Mouse (Mus musculus) E14TG2a.4 (cell line): ENCODE results near the gene Tepp.

Experiments
- H3K27me3 ChIP-seq: 2 replicates; pipeline ENCODE4 v1.6.1; 2014; ENCODE audit warnings: low read length, control low read depth; ENCODE audit not compliant: insufficient read depth
- H3K36me3 ChIP-seq: 2 replicates; pipeline ENCODE4 v1.6.1; 2014; ENCODE audit warnings: low read length, control low read depth; ENCODE audit not compliant: insufficient read depth
- H3K4me1 ChIP-seq: replicated peaks from 2 replicates; pipeline ENCODE4 v1.6.1; 2014; ENCODE audit warnings: low read depth, low read length, control low read depth
- H3K4me3 ChIP-seq: replicated peaks from 2 replicates; pipeline ENCODE4 v1.5.1; 2014; ENCODE audit warnings: mild to moderate bottlenecking, low read length
- H3K9me3 ChIP-seq: 2 replicates; pipeline ENCODE4 v1.6.1; 2014; ENCODE audit warnings: low read length, control low read depth
- CTCF ChIP-seq: conservative IDR thresholded peaks from 2 replicates; pipeline ENCODE4 v1.5.1; 2014; ENCODE audit warnings: low read length
- NANOG ChIP-seq: IDR thresholded peaks from 2 replicates; pipeline ENCODE4 v1.6.1; 2014; ENCODE audit warnings: borderline replicate concordance, low read length, mixed read lengths
- POU5F1 ChIP-seq: IDR thresholded peaks from 2 replicates; pipeline ENCODE4 v1.6.1; 2014; ENCODE audit warnings: low read length, borderline replicate concordance

The Tepp gene

GRCm38 (mm10) chr8:95335706-95336105 is 25.3 kb downstream of the Tepp start:
- H3K4me3 ChIP-seq = no peak overlapping the region
- H3K36me3 ChIP-seq = peaks cover 46% of the 10 kb centered on the region
- H3K9me3 ChIP-seq = no peaks in the 10 kb centered on the region
- H3K27me3 ChIP-seq = peaks cover 1% of the 10 kb centered on the region
- peaks cover 19% of the 10 kb centered on the region for H3K4me1 ChIP-seq
- TF ChIP-seq CTCF (no peak), NANOG (no peak), POU5F1 (no peak)

- Histone ChIP-seq H3K9me3 (no peaks in the 10 kb centered on the region), H3K4me1 (peaks cover 13% of the 10 kb centered on the region), H3K4me3 (no peak overlapping the region), H3K36me3 (peaks cover 52% of the 10 kb centered on the region), H3K27me3 (no peaks in the 10 kb centered on the region)
- TF ChIP-seq NANOG (no peak), POU5F1 (no peak), CTCF (no peak)
Observed at GRCm38 (mm10) chr8:95336363-95336762, 26.0 kb downstream of the Tepp start.

GRCm38 (mm10) chr8:95341721-95342120 is 31.4 kb downstream of the Tepp start:
- H3K27me3 ChIP-seq = no peaks in the 10 kb centered on the region
- H3K4me1 ChIP-seq = peaks cover 3% of the 10 kb centered on the region; the same call in 1 of the 2 replicates
- peaks cover 71% of the 10 kb centered on the region for H3K36me3 ChIP-seq
- no peaks in the 10 kb centered on the region for H3K9me3 ChIP-seq
- TF ChIP-seq NANOG (no peak), POU5F1 (no peak), CTCF (no peak)
- no peak overlapping the region for H3K4me3 ChIP-seq

- Histone ChIP-seq H3K4me1 (peaks cover 15% of the 10 kb centered on the region), H3K9me3 (no peaks in the 10 kb centered on the region), H3K27me3 (peaks cover 8% of the 10 kb centered on the region), H3K4me3 (no peak overlapping the region), H3K36me3 (peaks cover 52% of the 10 kb centered on the region)
- TF ChIP-seq CTCF = peak; percentile 41
- no peak for TF ChIP-seq NANOG
- no peak for TF ChIP-seq POU5F1
Observed at GRCm38 (mm10) chr8:95344668-95345067, 34.3 kb downstream of the Tepp start.

GRCm38 (mm10) chr8:95346643-95347545 is 36.5 kb downstream of the Tepp start:
- Histone ChIP-seq H3K4me1 (peaks cover 25% of the 10 kb centered on the region), H3K36me3 (peaks cover 32% of the 10 kb centered on the region), H3K4me3 (no peak overlapping the region), H3K27me3 (peaks cover 26% of the 10 kb centered on the region), H3K9me3 (no peaks in the 10 kb centered on the region)
- no peak for TF ChIP-seq NANOG
- peak; percentile 61 for TF ChIP-seq CTCF

GRCm38 (mm10) chr8:95348356-95348755 is 38.0 kb downstream of the Tepp start:
- Histone ChIP-seq H3K9me3 (no peaks in the 10 kb centered on the region), H3K4me3 (no peak overlapping the region), H3K27me3 (peaks cover 41% of the 10 kb centered on the region), H3K4me1 (peaks cover 33% of the 10 kb centered on the region), H3K36me3 (peaks cover 27% of the 10 kb centered on the region)
- TF ChIP-seq POU5F1 = no peak

- H3K27me3 ChIP-seq = peaks cover 47% of the 10 kb centered on the region
- H3K9me3 ChIP-seq = no peaks in the 10 kb centered on the region
- H3K36me3 ChIP-seq = peaks cover 21% of the 10 kb centered on the region
- TF ChIP-seq NANOG (no peak), CTCF (no peak), POU5F1 (no peak)
- peaks cover 39% of the 10 kb centered on the region for H3K4me1 ChIP-seq
- no peak overlapping the region for H3K4me3 ChIP-seq
Observed at GRCm38 (mm10) chr8:95348811-95349630, 38.7 kb downstream of the Tepp start.

GRCm38 (mm10) chr8:95351461-95351860 is 41.1 kb downstream of the Tepp start:
- Histone ChIP-seq H3K4me3 (peak overlapping the region; percentile 93), H3K4me1 (peaks cover 40% of the 10 kb centered on the region), H3K27me3 (peaks cover 72% of the 10 kb centered on the region), H3K9me3 (no peaks in the 10 kb centered on the region), H3K36me3 (0 out of 2 replicates have a peak, but pooled peaks cover under 1% of the 10 kb centered on the region)
- no peak for TF ChIP-seq POU5F1
- 0 out of 2 replicates have a peak, but pooled peaks have one; percentile 5 for TF ChIP-seq CTCF
- no peak for TF ChIP-seq NANOG
